Mouse (Mus musculus) testis, adult 2 months (tissue): ENCODE results near the gene Ccnl1. TPM values are rescaled to one million over a fixed set of nuclear protein-coding genes. Genes with fewer than 3 reads are reported as not detected.

Experiments used
- H3K27ac ChIP-seq: fragments of 200-500 bp; 2 replicates; pipeline ENCODE4 v1.5.1; 2012; ENCODE audit warnings: low read depth, low read length; ENCODE audit not compliant: control insufficient read depth, insufficient read depth
- H3K27me3 ChIP-seq: fragments of 200-500 bp; 2 replicates; pipeline ENCODE4 v1.6.1; 2012; ENCODE audit warnings: mild to moderate bottlenecking, low read length, moderate library complexity; ENCODE audit not compliant: control insufficient read depth, insufficient read depth
- H3K36me3 ChIP-seq: fragments of 200-500 bp; 2 replicates; pipeline ENCODE4 v1.6.1; 2012; ENCODE audit warnings: mild to moderate bottlenecking, low read length; ENCODE audit not compliant: control insufficient read depth, insufficient read depth
- H3K4me1 ChIP-seq: fragments of 200-500 bp; 2 replicates; pipeline ENCODE4 v1.6.1; 2012; ENCODE audit warnings: low read length; ENCODE audit not compliant: control insufficient read depth, insufficient read depth
- H3K4me3 ChIP-seq: fragments of 200-500 bp; 2 replicates; pipeline ENCODE4 v1.5.1; 2012; ENCODE audit warnings: low read depth, mild to moderate bottlenecking, low read length, moderate library complexity, mixed read lengths; ENCODE audit not compliant: control insufficient read depth
- CTCF ChIP-seq: fragments of 200-500 bp; IDR thresholded peaks from 2 replicates; pipeline ENCODE4 v1.5.1; 2012; ENCODE audit warnings: low read depth, mild to moderate bottlenecking, inconsistent platforms, low read length, moderate library complexity; ENCODE audit not compliant: control insufficient read depth, insufficient read depth, insufficient replicate concordance
- POLR2A ChIP-seq: fragments of 200-500 bp; IDR thresholded peaks from 2 replicates; pipeline ENCODE4 v1.6.1; 2012; ENCODE audit warnings: low read depth, mild to moderate bottlenecking, inconsistent platforms, low read length, moderate library complexity; ENCODE audit not compliant: control insufficient read depth
- polyA plus RNA-seq: library from polyadenylated mRNA; depleted of rRNA; stranded (reverse); fragments of >200 nt; gene quantifications from 2 replicates; pipeline ENCODE4 v1.2.3, GENCODE M21; 2012

Ccnl1 gene
- polyA plus RNA-seq, 1 experiment = 30.5 TPM

DNA sequence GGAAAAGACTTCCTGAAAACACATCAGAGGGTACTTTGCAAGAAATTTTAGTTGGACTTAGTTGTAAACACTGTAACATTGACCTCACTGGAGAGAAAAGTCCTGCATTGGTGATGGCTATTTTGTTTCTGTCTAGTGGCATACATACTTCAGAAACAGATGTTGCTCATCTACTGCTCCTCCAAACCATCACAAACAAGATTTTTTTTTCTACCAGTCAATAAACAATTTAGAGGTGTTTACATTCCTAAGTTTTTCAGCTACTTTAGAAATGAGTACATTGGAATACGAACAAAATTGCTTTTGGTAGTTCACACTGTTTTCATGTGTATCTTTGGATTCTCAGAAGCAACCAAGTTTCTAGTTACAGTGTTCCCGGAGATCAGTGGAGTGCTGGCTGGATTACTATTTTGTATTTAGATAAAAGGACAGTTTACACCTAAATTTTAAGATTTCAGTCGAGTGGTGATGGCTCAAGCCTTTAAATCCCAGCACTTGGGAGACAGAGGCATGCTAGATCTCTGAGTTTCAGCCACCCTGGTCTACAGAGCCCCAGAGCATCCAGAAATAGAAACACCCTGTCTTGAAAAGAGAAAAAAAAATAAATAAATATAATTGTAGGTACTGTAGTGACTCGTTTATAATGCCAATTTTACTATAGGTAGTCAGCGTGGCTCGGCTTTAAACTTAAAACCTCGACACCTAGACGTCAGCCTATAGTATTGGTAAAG, 15.6 kb upstream of the Ccnl1 start:
- TF ChIP-seq CTCF = no peak
- no peak for TF ChIP-seq POLR2A
- H3K4me3 ChIP-seq = peak overlapping the region; percentile 98
- H3K27ac ChIP-seq = peak overlapping the region; percentile 99
- H3K36me3 ChIP-seq = no peaks in the 10 kb centered on the region
- H3K27me3 ChIP-seq = no peaks in the 10 kb centered on the region
- no peaks in the 10 kb centered on the region for H3K4me1 ChIP-seq

DNA sequence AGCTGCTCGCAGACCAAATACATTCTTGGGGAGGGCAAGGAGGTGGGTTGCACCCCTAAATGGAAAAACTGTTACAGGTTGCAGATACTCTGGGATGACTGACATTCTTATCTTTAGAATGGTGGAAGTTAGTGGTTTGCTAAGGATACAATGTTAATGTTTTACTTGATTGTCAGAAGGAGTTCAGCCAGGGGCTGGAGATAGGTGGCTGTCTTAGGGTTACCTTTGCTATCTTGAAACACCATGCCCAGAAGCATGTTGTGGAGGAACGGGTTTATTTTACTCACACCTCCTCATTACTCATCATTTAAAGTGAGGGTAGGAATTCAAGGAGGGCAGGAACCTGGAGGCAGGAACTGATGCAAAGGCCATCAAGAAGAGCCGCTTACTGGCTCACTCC, 11.1 kb upstream of the Ccnl1 start:
- H3K27me3 ChIP-seq = no peaks in the 10 kb centered on the region
- H3K4me1 ChIP-seq = no peaks in the 10 kb centered on the region
- TF ChIP-seq POLR2A (no peak), CTCF (no peak)
- H3K4me3 ChIP-seq = no peak overlapping the region
- H3K27ac ChIP-seq = no peak overlapping the region
- H3K36me3 ChIP-seq = no peaks in the 10 kb centered on the region

- Histone ChIP-seq H3K27me3 (no peaks in the 10 kb centered on the region), H3K27ac (no peak overlapping the region), H3K4me1 (no peaks in the 10 kb centered on the region), H3K4me3 (no peak overlapping the region), H3K36me3 (no peaks in the 10 kb centered on the region)
- TF ChIP-seq CTCF (no peak), POLR2A (no peak)
Observed at GRCm38 (mm10) chr3:65966360-65966759, 8.3 kb upstream of the Ccnl1 start.

DNA sequence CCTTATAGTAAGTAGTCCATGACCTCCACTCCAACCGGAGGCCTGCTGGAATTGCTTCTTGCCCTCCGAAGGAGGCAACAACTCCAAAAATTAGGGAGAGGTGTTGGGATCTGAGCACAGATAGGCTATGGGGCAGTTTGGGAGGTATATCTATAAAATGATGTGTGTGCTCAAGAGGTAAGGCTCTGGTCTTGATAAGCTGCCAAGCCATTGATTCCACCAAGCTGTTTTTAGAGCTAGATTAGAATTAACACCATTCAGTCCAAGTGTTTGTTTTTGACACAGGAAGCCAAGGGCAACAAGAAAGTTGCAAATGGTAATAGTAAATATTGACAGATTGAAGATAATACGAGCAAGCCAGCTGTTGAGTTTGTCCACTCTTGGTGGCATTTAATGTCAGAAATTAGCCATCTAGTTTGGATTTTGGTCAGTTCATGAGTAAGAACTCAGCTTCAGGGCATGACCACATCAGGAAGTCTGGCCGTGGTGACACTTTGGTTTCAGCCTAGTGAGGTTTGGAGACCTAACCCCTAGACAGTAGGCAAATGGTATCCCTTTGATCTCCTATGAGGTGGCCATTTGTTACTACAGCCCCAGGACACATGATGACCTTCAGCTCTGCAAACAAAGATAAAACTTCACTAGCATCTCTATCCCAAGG, 4.4 kb upstream of the Ccnl1 start:
- TF ChIP-seq CTCF (no peak), POLR2A (no peak)
- no peak overlapping the region for H3K27ac ChIP-seq
- peak overlapping the region; percentile 24; the same call in 1 of the 2 replicates for H3K4me3 ChIP-seq
- H3K36me3 ChIP-seq = no peaks in the 10 kb centered on the region; the same call in 1 of the 2 replicates
- H3K4me1 ChIP-seq = no peaks in the 10 kb centered on the region
- H3K27me3 ChIP-seq = no peaks in the 10 kb centered on the region

GRCm38 (mm10) chr3:65960291-65960945, 2.4 kb upstream of the Ccnl1 start:
- no peak for TF ChIP-seq CTCF
- no peak for TF ChIP-seq POLR2A
- H3K36me3 ChIP-seq = peaks cover 2% of the 10 kb centered on the region; the same call in 1 of the 2 replicates
- H3K27me3 ChIP-seq = no peaks in the 10 kb centered on the region
- H3K4me1 ChIP-seq = no peaks in the 10 kb centered on the region
- H3K4me3 ChIP-seq = peak overlapping the region; percentile 63
- H3K27ac ChIP-seq = peak overlapping the region; percentile 32; the same call in 1 of the 2 replicates

GRCm38 (mm10) chr3:65959416-65960001, 1.5 kb upstream of the Ccnl1 start:
- H3K27ac ChIP-seq = peak overlapping the region; percentile 96
- no peaks in the 10 kb centered on the region for H3K4me1 ChIP-seq
- H3K27me3 ChIP-seq = no peaks in the 10 kb centered on the region
- peak overlapping the region; percentile 98; the same call in 1 of the 2 replicates for H3K4me3 ChIP-seq
- TF ChIP-seq CTCF (no peak), POLR2A (no peak)
- peaks cover 5% of the 10 kb centered on the region for H3K36me3 ChIP-seq

DNA sequence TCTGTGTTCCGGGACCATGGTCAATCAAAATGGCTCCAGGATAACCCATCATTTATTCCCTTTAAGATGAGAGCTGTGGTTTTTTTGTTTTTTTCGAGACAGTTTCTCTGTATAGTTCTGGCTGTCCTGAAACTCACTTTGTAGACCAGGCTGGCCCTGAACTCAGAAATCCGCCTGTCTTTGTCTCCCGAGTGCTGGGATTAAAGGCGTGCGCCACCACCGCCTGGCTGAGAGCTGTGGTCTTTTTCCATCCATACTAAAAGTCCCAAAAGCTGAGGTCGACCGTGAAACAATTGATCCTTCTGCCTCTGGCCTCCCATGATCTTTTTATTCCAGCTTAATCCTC, 764 bp upstream of the Ccnl1 start:
- H3K4me3 ChIP-seq = peak overlapping the region; percentile 98
- peak overlapping the region; percentile 96 for H3K27ac ChIP-seq
- TF ChIP-seq POLR2A (no peak), CTCF (no peak)
- H3K36me3 ChIP-seq = peaks cover 6% of the 10 kb centered on the region
- no peaks in the 10 kb centered on the region for H3K27me3 ChIP-seq
- H3K4me1 ChIP-seq = no peaks in the 10 kb centered on the region
